Mouse (Mus musculus) spleen, adult 2 months (tissue): Measurements from ENCODE around the gene Abracl.

ENCODE experiments used
- CTCF ChIP-seq: fragments of 200-500 bp; IDR thresholded peaks from 2 replicates; pipeline ENCODE4 v1.5.1; 2011; ENCODE audit warnings: mild to moderate bottlenecking, inconsistent platforms; ENCODE audit not compliant: insufficient read depth, insufficient read length, insufficient replicate concordance; ENCODE audit errors: extremely low read depth
- POLR2A ChIP-seq: fragments of 200-500 bp; IDR thresholded peaks from 2 replicates; pipeline ENCODE4 v1.6.1; 2011; ENCODE audit warnings: low read depth, low read length, inconsistent platforms

DNA sequence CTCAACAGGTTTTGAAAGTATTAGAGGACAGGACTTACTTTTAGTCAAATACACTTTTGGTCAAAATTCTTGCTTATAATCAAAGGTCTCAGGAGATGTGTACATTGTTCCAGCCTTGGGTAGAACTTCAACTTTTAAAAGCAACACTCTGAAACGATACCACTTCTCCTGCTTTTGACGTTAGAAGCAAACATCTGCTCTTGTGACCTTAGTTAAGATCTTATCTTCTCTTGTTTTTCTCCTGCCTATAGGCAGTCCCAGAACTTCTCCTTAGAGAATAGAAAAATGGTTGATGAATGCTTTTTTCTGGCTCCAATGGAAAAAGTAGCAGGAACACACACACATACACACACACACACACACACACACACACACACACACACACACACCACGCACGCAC, 57.0 kb downstream of the Abracl start:
- no peak for TF ChIP-seq CTCF
- no peak for TF ChIP-seq POLR2A
